16 mouse cellular contexts compared by ENCODE assay signal in genomic region chr6:52868352-52868751, GRCm38 (mm10).
"Had no signal": no experiment of that assay in that cellular context is flagged by ENCODE, and none has a peak within 500 bp of the region (broad histone marks: within the 10 kb centered on the region; RNA-seq: fewer than 3 reads in every experiment).

No protein-coding gene starts in this region.

- H3K9ac ChIP-seq: kidney, embryonic 15.5 days; liver, embryonic 15.5 days; lung, embryonic 14.5 days; midbrain, embryonic 15.5 days; neural tube, embryonic 12.5 days had no signal

- H3K4me2 ChIP-seq: kidney, embryonic 15.5 days; liver, embryonic 11.5 days; liver, embryonic 15.5 days; lung, embryonic 14.5 days; midbrain, embryonic 11.5 days; midbrain, embryonic 15.5 days; neural tube, embryonic 12.5 days had no signal

- H3K9me3 ChIP-seq: kidney, embryonic 15.5 days; limb, embryonic 10.5 days; liver, embryonic 15.5 days; megakaryocyte, embryonic 14.5 days; midbrain, embryonic 15.5 days; neural tube, embryonic 12.5 days had no signal

- DNase-seq: kidney, adult 2 months; kidney, postnatal 25 days; lung, embryonic 14.5 days; lung, postnatal 10 days; lung, postnatal 4 days; right cerebral cortex, postnatal 4 days; spleen, adult 18-20 months had no signal

- H3K36me3 ChIP-seq: kidney, embryonic 15.5 days; limb, embryonic 10.5 days; liver, embryonic 15.5 days; midbrain, embryonic 15.5 days; neural tube, embryonic 12.5 days had no signal

- H3K4me1 ChIP-seq: liver, embryonic 15.5 days; megakaryocyte, embryonic 14.5 days; neural tube, embryonic 12.5 days had no signal

- H3K4me3 ChIP-seq: kidney, embryonic 15.5 days; left cerebral cortex, adult 2 months; limb, embryonic 10.5 days; liver, embryonic 15.5 days; megakaryocyte, embryonic 14.5 days; midbrain, embryonic 15.5 days; neural tube, embryonic 12.5 days had no signal

- H3K27ac ChIP-seq: kidney, embryonic 15.5 days; left cerebral cortex, adult 2 months; limb, embryonic 10.5 days; liver, embryonic 15.5 days; midbrain, embryonic 15.5 days; neural tube, embryonic 12.5 days had no signal

- H3K27me3 ChIP-seq: liver, embryonic 15.5 days; midbrain, embryonic 15.5 days had no signal

- ATAC-seq: midbrain, embryonic 15.5 days had no signal
